Mouse (Mus musculus): Measurements from ENCODE around the gene Kif7. TPM values are rescaled to one million over a fixed set of nuclear protein-coding genes. Genes with fewer than 3 reads are reported as not detected.
A peak's percentile ranks its signal among the peaks of the same experiment; 100 is the strongest.

Kif7 gene
- polyA plus RNA-seq, 1 experiment from 2014 or later, result 2.3 TPM

DNA sequence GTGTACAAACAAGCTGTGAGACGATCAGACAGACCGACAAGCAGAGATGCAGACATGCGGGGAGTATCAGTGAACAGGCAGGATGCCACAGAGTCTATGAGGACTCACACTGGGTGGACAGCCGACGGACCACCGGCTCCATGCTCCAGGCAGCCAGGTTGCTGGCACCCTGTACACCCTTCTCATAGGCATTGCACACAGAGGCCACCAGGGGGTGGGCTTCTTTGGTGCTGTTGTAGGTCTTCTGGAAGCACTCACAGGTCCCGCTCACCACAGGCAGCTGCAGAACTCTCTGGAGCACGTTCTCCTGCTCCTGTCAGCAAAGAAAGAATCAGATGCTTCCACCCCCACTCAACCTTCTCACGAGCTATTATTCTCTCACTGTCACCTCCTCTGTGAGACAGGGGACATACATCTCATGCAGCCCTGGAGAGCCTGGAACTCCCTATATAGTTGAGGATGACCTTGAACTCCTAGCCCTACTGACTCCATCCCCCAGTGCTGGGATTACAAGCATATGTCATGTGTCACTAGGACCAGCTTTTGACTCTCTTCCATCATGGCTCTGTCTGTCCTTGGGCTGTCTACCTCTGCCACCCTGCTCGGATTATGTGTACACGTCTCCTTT lies 14.3 kb upstream of the Kif7 start:
- 65% methylated on average over 11 of the region's 11 CpGs for WGBS
- no peak for ATAC-seq
- no peak overlapping the region for H3K9ac ChIP-seq (replicated peaks; ENCODE audit: low read depth, low read length)

DNA sequence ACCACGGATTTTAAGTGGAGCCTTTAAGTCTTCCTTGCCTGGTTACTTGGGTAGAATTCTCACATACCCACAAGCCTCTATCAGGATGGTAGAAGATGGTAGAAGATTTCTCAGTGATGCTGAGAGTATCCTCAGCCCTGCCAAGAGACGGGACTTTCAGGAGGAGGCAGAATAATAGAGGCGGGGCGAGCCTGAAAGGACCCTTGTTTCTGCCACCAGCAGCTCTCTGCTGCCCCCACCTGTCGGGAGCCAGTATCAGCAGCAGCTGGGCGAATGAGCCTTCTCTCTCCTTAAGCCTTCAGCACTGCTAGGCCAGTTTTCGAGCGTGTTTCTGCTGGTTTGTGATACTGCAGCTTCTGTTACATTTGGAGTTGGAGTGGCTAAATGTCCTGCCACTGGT lies 13.6 kb upstream of the Kif7 start:
- Histone ChIP-seq H3K36me3 (ENCODE audit: control insufficient read depth, insufficient read depth) (no peaks in the 10 kb centered on the region), H3K9me3 (ENCODE audit: control insufficient read depth, low read length) (no peaks in the 10 kb centered on the region), H3K4me3 (replicated peaks; ENCODE audit: low read length) (no peak overlapping the region), H3K27me3 (replicated peaks; ENCODE audit: control insufficient read depth, insufficient read depth, low read length) (no peaks in the 10 kb centered on the region), H3K9ac (replicated peaks; ENCODE audit: low read depth, low read length) (no peak overlapping the region), H3K27ac (ENCODE audit: low read length) (no peak overlapping the region), H3K4me2 (ENCODE audit: low read length) (no peak overlapping the region), H3K4me1 (replicated peaks; ENCODE audit: control insufficient read depth, insufficient read depth, low read length) (no peaks in the 10 kb centered on the region)
- WGBS, result 5% methylated on average over 8 of the region's 8 CpGs
- peak; percentile 51; the same call in 1 of the 2 replicates for ATAC-seq

More for the DNA sequence above, 14.3 kb upstream of the Kif7 start:
- no peaks in the 10 kb centered on the region for H3K27me3 ChIP-seq (replicated peaks; ENCODE audit: control insufficient read depth, insufficient read depth, low read length)
- H3K4me2 ChIP-seq (ENCODE audit: low read length), result no peak overlapping the region
- no peak overlapping the region for H3K27ac ChIP-seq (ENCODE audit: low read length)
- H3K4me3 ChIP-seq (replicated peaks; ENCODE audit: low read length), result no peak overlapping the region
- no peaks in the 10 kb centered on the region for H3K4me1 ChIP-seq (replicated peaks; ENCODE audit: control insufficient read depth, insufficient read depth, low read length)
- H3K36me3 ChIP-seq (ENCODE audit: control insufficient read depth, insufficient read depth), result no peaks in the 10 kb centered on the region
- H3K9me3 ChIP-seq (ENCODE audit: control insufficient read depth, low read length), result no peaks in the 10 kb centered on the region

DNA sequence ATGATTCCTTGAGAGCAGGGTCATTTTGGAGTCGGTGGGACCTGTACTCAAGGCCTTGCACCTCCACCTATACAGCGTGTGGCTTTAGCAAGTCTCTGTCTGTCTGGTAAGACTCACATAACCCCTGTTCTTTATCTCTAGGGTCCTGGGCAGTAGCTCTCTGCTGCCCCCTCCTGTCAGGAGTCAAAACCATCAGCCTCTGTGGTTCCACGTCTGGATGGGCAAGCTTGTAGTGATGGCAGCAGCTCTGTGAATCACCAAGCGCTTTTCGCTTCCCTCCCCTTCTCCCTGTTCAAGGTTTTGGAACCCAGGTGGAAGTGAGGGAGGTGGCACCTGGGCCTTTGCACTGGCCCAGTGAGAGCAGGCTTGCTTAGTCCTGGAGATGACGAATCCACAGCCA lies 12.7 kb upstream of the Kif7 start:
- H3K4me1 ChIP-seq (replicated peaks; ENCODE audit: control insufficient read depth, insufficient read depth, low read length), result no peaks in the 10 kb centered on the region
- no peaks in the 10 kb centered on the region for H3K36me3 ChIP-seq (ENCODE audit: control insufficient read depth, insufficient read depth)
- H3K4me3 ChIP-seq (replicated peaks; ENCODE audit: low read length), result no peak overlapping the region
- no peaks in the 10 kb centered on the region for H3K9me3 ChIP-seq (ENCODE audit: control insufficient read depth, low read length)
- peak; percentile 32; the same call in 1 of the 2 replicates for ATAC-seq
- no peak overlapping the region for H3K27ac ChIP-seq (ENCODE audit: low read length)
- H3K9ac ChIP-seq (replicated peaks; ENCODE audit: low read depth, low read length), result no peak overlapping the region
- no peaks in the 10 kb centered on the region for H3K27me3 ChIP-seq (replicated peaks; ENCODE audit: control insufficient read depth, insufficient read depth, low read length)
- H3K4me2 ChIP-seq (ENCODE audit: low read length), result no peak overlapping the region
- WGBS, result 31% methylated on average over 6 of the region's 6 CpGs

DNA sequence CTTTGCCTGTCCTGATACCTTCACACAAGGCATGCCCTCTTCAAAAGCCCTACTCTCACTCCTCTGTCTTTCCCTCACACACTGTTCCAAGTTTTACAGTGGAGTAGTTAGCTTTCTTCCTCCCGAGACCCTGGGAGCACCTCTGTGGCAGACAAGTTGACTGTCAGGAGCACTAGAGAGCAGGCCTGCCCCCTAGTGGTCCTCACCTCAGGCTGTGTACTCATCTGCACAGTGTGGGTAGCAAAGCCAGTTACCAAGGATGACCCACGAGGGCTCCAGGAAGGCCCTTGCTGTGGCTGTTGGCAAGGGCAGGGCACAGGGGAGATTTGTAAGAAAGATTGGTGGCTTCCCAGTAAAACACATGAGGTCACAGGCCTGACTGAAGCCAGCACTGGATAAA lies 11.6 kb upstream of the Kif7 start:
- Histone ChIP-seq H3K4me3 (replicated peaks; ENCODE audit: low read length) (no peak overlapping the region), H3K9me3 (ENCODE audit: control insufficient read depth, low read length) (no peaks in the 10 kb centered on the region)
- ATAC-seq, result peak; percentile 55

DNA sequence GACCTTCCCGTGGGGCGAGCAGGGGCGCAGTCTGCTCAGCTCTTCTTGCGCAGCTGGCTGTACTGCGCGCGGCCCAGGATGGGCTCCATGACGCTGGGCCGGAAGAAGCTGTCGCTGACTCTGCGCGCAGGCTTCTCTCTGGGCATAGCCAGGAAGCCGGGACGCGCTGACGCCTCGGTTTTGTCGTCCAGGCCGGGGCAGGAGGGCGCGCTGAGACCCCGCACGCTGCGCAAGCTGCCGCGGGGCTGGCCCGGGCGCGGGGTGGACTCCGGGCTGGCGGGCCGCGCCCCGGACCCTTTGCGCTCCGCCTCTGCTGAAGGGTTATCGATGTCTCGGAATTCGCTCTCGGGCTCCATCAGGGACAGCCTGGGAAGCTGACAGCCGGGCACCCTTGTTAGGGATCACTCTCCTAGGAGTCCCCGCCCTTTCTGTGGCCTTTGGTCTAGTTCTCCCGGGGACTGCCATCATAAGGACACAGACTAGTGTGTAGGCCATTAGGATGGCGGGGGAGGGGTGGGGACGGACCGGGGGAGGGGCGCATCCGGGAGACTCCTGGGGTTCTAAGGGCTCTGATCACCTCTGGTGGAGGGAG lies 6.0 kb upstream of the Kif7 start:
- Histone ChIP-seq H3K9me3 (ENCODE audit: control insufficient read depth, low read length) (no peaks in the 10 kb centered on the region), H3K4me2 (ENCODE audit: low read length) (peak overlapping the region; percentile 75), H3K36me3 (ENCODE audit: control insufficient read depth, insufficient read depth) (no peaks in the 10 kb centered on the region), H3K4me3 (replicated peaks; ENCODE audit: low read length) (peak overlapping the region; percentile 59), H3K4me1 (replicated peaks; ENCODE audit: control insufficient read depth, insufficient read depth, low read length) (peaks cover 4% of the 10 kb centered on the region; the same call in 1 of the 2 replicates), H3K27me3 (replicated peaks; ENCODE audit: control insufficient read depth, insufficient read depth, low read length) (peaks cover 5% of the 10 kb centered on the region; the same call in 1 of the 2 replicates), H3K27ac (ENCODE audit: low read length) (no peak overlapping the region), H3K9ac (replicated peaks; ENCODE audit: low read depth, low read length) (peak overlapping the region; percentile 79)
- peak; percentile 81 for ATAC-seq
- WGBS, result under 1% methylated on average over 48 of the region's 48 CpGs

More for the DNA sequence above, 11.6 kb upstream of the Kif7 start:
- H3K4me1 ChIP-seq (replicated peaks; ENCODE audit: control insufficient read depth, insufficient read depth, low read length), result no peaks in the 10 kb centered on the region
- no peaks in the 10 kb centered on the region for H3K36me3 ChIP-seq (ENCODE audit: control insufficient read depth, insufficient read depth)
- H3K4me2 ChIP-seq (ENCODE audit: low read length), result no peak overlapping the region
- 11% methylated on average over 2 of the region's 2 CpGs for WGBS
- H3K27ac ChIP-seq (ENCODE audit: low read length), result no peak overlapping the region
- H3K9ac ChIP-seq (replicated peaks; ENCODE audit: low read depth, low read length), result no peak overlapping the region
- peaks cover 5% of the 10 kb centered on the region; the same call in 1 of the 2 replicates for H3K27me3 ChIP-seq (replicated peaks; ENCODE audit: control insufficient read depth, insufficient read depth, low read length)

DNA sequence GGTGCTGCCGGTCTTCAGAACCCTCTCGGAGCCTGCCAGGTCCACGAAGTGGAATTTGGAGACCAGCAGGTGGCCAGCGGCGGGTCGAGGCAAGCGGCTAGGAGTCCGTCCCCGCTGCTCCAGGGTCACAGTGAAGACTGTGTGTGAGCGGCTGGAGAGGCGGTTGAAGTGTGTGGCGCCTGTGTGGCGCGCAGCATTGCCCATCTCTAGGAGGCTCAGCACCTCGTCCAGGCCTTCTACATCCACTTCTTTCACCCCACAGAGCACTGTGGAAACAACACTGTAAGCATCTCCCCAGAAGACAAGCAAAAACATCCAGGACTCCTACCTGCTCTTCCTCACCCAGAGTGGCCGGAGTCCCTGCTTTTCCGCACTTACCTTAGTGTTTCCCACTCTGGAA lies 4.7 kb downstream of the Kif7 start:
- Histone ChIP-seq H3K9ac (replicated peaks; ENCODE audit: low read depth, low read length) (peak overlapping the region; percentile 66), H3K4me1 (replicated peaks; ENCODE audit: control insufficient read depth, insufficient read depth, low read length) (peaks cover 17% of the 10 kb centered on the region), H3K4me3 (replicated peaks; ENCODE audit: low read length) (peak overlapping the region; percentile 50), H3K4me2 (ENCODE audit: low read length) (peak overlapping the region; percentile 79), H3K9me3 (ENCODE audit: control insufficient read depth, low read length) (no peaks in the 10 kb centered on the region), H3K36me3 (ENCODE audit: control insufficient read depth, insufficient read depth) (no peaks in the 10 kb centered on the region; the same call in 1 of the 2 replicates), H3K27ac (ENCODE audit: low read length) (no peak overlapping the region), H3K27me3 (replicated peaks; ENCODE audit: control insufficient read depth, insufficient read depth, low read length) (no peaks in the 10 kb centered on the region)
- 34% methylated on average over 17 of the region's 17 CpGs for WGBS
- no peak for ATAC-seq

DNA sequence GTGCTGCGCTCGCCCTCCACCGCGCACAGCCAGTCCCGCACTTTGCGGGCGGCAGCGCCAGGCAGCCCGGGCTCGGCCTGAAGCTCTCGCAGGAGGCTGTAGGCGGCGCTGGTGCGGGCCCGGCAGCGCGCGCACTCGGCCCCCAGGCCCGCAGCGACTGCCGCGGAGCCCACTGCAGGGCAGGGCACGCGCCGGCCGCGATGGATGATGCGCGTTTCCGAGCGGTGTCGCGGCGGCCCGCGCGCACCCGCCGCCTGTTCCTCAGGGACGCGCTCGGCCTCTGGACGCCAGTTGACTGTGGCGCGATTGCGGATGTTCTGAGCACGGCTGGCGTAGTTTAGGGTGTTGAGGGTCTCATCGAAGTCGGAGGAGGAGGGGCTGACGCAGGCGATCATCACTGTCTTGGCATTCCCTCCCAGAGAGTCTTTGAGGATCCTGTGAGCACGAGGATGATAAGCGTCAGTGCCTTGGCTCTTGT lies 5.4 kb downstream of the Kif7 start:
- Histone ChIP-seq H3K4me1 (replicated peaks; ENCODE audit: control insufficient read depth, insufficient read depth, low read length) (peaks cover 15% of the 10 kb centered on the region), H3K9me3 (ENCODE audit: control insufficient read depth, low read length) (no peaks in the 10 kb centered on the region), H3K36me3 (ENCODE audit: control insufficient read depth, insufficient read depth) (no peaks in the 10 kb centered on the region; the same call in 1 of the 2 replicates), H3K27ac (ENCODE audit: low read length) (no peak overlapping the region), H3K27me3 (replicated peaks; ENCODE audit: control insufficient read depth, insufficient read depth, low read length) (no peaks in the 10 kb centered on the region), H3K4me2 (ENCODE audit: low read length) (peak overlapping the region; percentile 79), H3K9ac (replicated peaks; ENCODE audit: low read depth, low read length) (peak overlapping the region; percentile 66), H3K4me3 (replicated peaks; ENCODE audit: low read length) (peak overlapping the region; percentile 50)
- peak; percentile 95 for ATAC-seq
- WGBS, result under 1% methylated on average over 55 of the region's 55 CpGs

DNA sequence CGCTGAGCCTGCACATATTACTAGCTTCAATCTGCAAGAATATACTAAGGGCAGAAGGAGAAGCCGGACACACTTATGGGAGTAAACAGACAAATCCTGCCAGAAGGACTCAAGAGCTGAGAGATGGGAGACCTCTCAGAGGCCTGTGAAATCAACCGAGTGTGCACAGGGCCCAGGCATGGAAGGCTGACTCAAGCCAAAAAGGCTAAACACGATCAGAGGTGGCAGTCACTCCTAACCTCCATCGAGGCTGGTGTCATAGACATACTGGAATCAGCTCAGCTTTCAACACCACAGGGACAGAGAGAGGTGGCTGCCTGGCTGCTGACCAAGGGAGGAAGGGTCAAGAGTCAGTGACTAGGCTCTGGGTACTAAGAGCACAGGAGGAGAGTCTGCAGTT lies 10.3 kb downstream of the Kif7 start:
- Histone ChIP-seq H3K9me3 (ENCODE audit: control insufficient read depth, low read length) (no peaks in the 10 kb centered on the region), H3K9ac (replicated peaks; ENCODE audit: low read depth, low read length) (no peak overlapping the region), H3K4me1 (replicated peaks; ENCODE audit: control insufficient read depth, insufficient read depth, low read length) (peaks cover 5% of the 10 kb centered on the region), H3K27ac (ENCODE audit: low read length) (no peak overlapping the region), H3K4me2 (ENCODE audit: low read length) (no peak overlapping the region), H3K27me3 (replicated peaks; ENCODE audit: control insufficient read depth, insufficient read depth, low read length) (no peaks in the 10 kb centered on the region), H3K4me3 (replicated peaks; ENCODE audit: low read length) (no peak overlapping the region), H3K36me3 (ENCODE audit: control insufficient read depth, insufficient read depth) (no peaks in the 10 kb centered on the region; the same call in 1 of the 2 replicates)
- WGBS, result 93% methylated on average over 5 of the region's 5 CpGs
- ATAC-seq, result no peak

DNA sequence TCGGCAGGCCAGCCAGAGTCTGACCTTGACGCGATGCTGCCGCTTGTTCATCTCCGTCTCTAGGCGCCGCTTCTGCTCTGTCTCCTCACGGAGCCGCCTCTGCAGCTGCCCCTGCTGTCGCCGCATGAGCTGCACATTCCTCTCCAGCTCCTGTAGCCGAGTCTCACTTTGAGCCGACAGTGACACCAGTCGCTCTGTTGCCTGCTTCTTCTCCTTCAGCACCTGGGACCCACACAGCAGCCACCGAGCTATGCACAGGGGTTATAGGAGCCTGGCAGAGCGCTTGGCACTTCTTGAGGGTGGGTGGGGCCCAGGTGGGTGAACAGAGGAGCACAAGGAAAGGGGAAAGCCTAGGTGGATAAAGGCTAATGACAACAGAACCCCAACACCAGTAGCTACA lies 12.8 kb downstream of the Kif7 start:
- no peaks in the 10 kb centered on the region; the same call in 1 of the 2 replicates for H3K36me3 ChIP-seq (ENCODE audit: control insufficient read depth, insufficient read depth)
- WGBS, result 85% methylated on average over 16 of the region's 16 CpGs
- ATAC-seq, result no peak

More for the DNA sequence above, 12.8 kb downstream of the Kif7 start:
- H3K27ac ChIP-seq (ENCODE audit: low read length), result no peak overlapping the region
- no peak overlapping the region for H3K4me3 ChIP-seq (replicated peaks; ENCODE audit: low read length)
- no peak overlapping the region for H3K4me2 ChIP-seq (ENCODE audit: low read length)
- H3K4me1 ChIP-seq (replicated peaks; ENCODE audit: control insufficient read depth, insufficient read depth, low read length), result no peaks in the 10 kb centered on the region
- no peaks in the 10 kb centered on the region for H3K9me3 ChIP-seq (ENCODE audit: control insufficient read depth, low read length)
- H3K9ac ChIP-seq (replicated peaks; ENCODE audit: low read depth, low read length), result no peak overlapping the region
- no peaks in the 10 kb centered on the region for H3K27me3 ChIP-seq (replicated peaks; ENCODE audit: control insufficient read depth, insufficient read depth, low read length)

All from forebrain, embryonic 16.5 days (tissue).